Mouse (Mus musculus) mature B cell (primary cell): Measurements from ENCODE around the gene Tmtc1.

Source experiments
- in situ Hi-C: fragments of 300-500 bp; cut with MboI; formaldehyde crosslinking; loops from 2 replicates; pipeline ENCODE4 v1.14.3; 2019

The Tmtc1 gene

GRCm38 (mm10) chr6:148242304-148242703 is 201.9 kb downstream of the Tmtc1 start:
- in situ Hi-C loops, result no loop called here

- in situ Hi-C loops, result no loop called here
Observed at GRCm38 (mm10) chr6:148241685-148242084, 202.5 kb downstream of the Tmtc1 start.

GRCm38 (mm10) chr6:148239311-148239710 is 204.9 kb downstream of the Tmtc1 start:
- in situ Hi-C loops, result no loop called here

- in situ Hi-C loops, result no loop called here
Observed at GRCm38 (mm10) chr6:148237453-148237852, 206.7 kb downstream of the Tmtc1 start.

GRCm38 (mm10) chr6:148234105-148234828 is 209.9 kb downstream of the Tmtc1 start:
- in situ Hi-C loops, result no loop called here

- in situ Hi-C loops, result no loop called here
Observed at GRCm38 (mm10) chr6:148227542-148227941, 216.6 kb downstream of the Tmtc1 start.

GRCm38 (mm10) chr6:148222686-148223085 is 221.5 kb downstream of the Tmtc1 start:
- in situ Hi-C loops, result loop anchor here (25.0 kb wide), 1 partner anchor 690 kb away; no protein-coding TSS in a partner anchor

- in situ Hi-C loops, result loop anchor here (25.0 kb wide), 1 partner anchor 694 kb away; no protein-coding TSS in a partner anchor
Observed at GRCm38 (mm10) chr6:148218235-148219076, 225.7 kb downstream of the Tmtc1 start.

GRCm38 (mm10) chr6:148216752-148217151 is 227.4 kb downstream of the Tmtc1 start:
- in situ Hi-C loops, result loop anchor here (25.0 kb wide), 1 partner anchor 696 kb away; no protein-coding TSS in a partner anchor

- in situ Hi-C loops, result loop anchor here (25.0 kb wide), 1 partner anchor 698 kb away; no protein-coding TSS in a partner anchor
Observed at GRCm38 (mm10) chr6:148214765-148215164, 229.4 kb downstream of the Tmtc1 start.

GRCm38 (mm10) chr6:148211897-148212680 is 232.1 kb downstream of the Tmtc1 start, which contains the start of gene Ergic2:
Gene Ergic2, minus strand, starts transcription at chr6:148212374.
- in situ Hi-C loops, result loop anchor here (25.0 kb wide), 1 partner anchor 700 kb away; no protein-coding TSS in a partner anchor

GRCm38 (mm10) chr6:148211391-148211876 is 232.8 kb downstream of the Tmtc1 start:
- in situ Hi-C loops, result loop anchor here (25.0 kb wide), 1 partner anchor 701 kb away; no protein-coding TSS in a partner anchor

GRCm38 (mm10) chr6:148207522-148207921 is 236.7 kb downstream of the Tmtc1 start:
- in situ Hi-C loops, result loop anchor here (25.0 kb wide), 1 partner anchor 705 kb away; no protein-coding TSS in a partner anchor

- in situ Hi-C loops, result loop anchor here (25.0 kb wide), 1 partner anchor 707 kb away; no protein-coding TSS in a partner anchor
Observed at GRCm38 (mm10) chr6:148205134-148205533, 239.1 kb downstream of the Tmtc1 start.

GRCm38 (mm10) chr6:148199729-148200128 is 244.5 kb downstream of the Tmtc1 start:
- in situ Hi-C loops, result loop anchor here (25.0 kb wide), 1 partner anchor 713 kb away; no protein-coding TSS in a partner anchor

GRCm38 (mm10) chr6:148199177-148199576 is 245.0 kb downstream of the Tmtc1 start:
- in situ Hi-C loops, result no loop called here

- in situ Hi-C loops, result no loop called here
Observed at GRCm38 (mm10) chr6:148193972-148194701, 250.1 kb downstream of the Tmtc1 start.

GRCm38 (mm10) chr6:148185694-148186093 is 258.5 kb downstream of the Tmtc1 start:
- in situ Hi-C loops, result no loop called here
